Mouse (Mus musculus): ENCODE measurements around the gene Urad. TPM values are rescaled to one million over a fixed set of nuclear protein-coding genes. Genes with fewer than 3 reads are reported as not detected.

The Urad gene
- polyA plus RNA-seq, 1 experiment from 2014 or later: not detected

DNA sequence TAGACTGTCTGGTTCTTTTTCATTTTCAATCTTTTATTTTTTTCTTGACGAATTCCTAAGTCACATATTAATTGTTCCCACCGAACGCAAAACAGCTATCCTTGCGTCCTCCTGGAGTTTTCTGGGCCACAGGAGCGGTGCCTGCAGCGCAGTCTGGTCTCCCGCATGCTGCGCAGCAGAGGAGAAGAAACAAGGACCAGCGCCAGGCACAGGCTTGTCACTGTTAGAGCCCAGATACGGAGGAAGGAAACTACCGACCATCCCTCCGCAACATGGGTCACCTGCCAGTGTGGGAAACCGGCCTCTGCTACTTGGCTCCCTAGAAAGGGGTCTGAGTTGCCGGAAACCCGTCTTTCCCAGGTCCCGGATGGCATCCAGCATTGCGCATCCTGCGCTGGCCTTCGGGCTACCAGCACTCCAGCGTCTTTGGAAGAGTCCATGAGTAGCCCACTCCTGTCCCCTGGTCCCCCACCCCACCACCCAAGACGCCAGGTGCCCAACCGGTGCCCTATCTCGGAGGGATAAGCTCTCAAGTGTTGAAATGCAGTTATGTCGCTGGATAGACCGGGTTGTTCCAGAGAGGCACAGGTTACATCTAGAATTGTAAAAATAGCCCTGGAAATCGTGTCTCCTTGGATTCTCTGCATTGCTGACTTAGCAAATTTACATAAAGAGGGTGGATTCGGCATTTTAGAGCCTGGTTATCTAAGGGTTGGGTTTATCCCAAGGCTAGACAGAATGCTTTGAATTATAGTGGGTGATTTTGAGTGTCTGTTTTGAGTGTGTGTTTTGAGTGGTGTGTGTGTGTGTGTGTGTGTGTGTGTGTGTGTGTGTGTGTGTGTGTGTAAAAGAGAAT lies 9.2 kb downstream of the Urad start:
- no peak overlapping the region for H3K4me2 ChIP-seq (replicated peaks; ENCODE audit: low read depth, low read length)
- 2% methylated on average over 27 of the region's 27 CpGs for WGBS
- no peak for ATAC-seq (ENCODE audit: low FRiP score, low TSS enrichment)

DNA sequence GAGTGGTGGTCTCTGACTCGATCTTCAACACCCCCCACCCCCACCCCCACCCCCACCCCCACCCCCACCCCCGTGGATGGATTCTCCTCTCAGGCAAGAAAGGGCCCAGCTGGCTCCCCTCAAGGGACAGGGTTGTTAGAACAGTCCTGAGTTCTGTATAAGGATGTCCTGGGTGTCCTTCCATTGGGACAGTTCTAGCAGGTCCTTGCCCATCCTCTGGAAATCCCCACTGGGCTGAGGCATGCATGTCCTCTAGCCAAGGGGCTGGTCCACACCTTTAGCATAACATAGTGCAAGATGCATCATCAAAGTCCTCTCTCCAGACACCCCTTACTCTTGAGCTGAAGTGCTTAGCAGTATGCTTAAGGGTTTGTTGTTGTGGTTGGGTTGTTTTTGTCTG lies 12.5 kb downstream of the Urad start:
- Histone ChIP-seq H3K9me3 (ENCODE audit: low read length) (no peaks in the 10 kb centered on the region), H3K4me2 (replicated peaks; ENCODE audit: low read depth, low read length) (no peak overlapping the region), H3K4me1 (ENCODE audit: insufficient read depth, low read length) (peaks cover 10% of the 10 kb centered on the region; the same call in 1 of the 2 replicates), H3K27me3 (ENCODE audit: insufficient read depth, low read length) (peaks cover 100% of the 10 kb centered on the region), H3K9ac (replicated peaks; ENCODE audit: low read length) (no peak overlapping the region), H3K4me3 (ENCODE audit: low read length) (no peak overlapping the region), H3K27ac (ENCODE audit: low read length) (no peak overlapping the region), H3K36me3 (ENCODE audit: insufficient read depth, low read length) (no peaks in the 10 kb centered on the region)
- no peak for ATAC-seq (ENCODE audit: low FRiP score, low TSS enrichment)
- WGBS: 0% methylated on average over 1 of the region's 2 CpGs

More for the DNA sequence above, 9.2 kb downstream of the Urad start:
- H3K36me3 ChIP-seq (ENCODE audit: insufficient read depth, low read length): no peaks in the 10 kb centered on the region
- H3K4me3 ChIP-seq (ENCODE audit: low read length): no peak overlapping the region
- no peaks in the 10 kb centered on the region; the same call in 1 of the 2 replicates for H3K4me1 ChIP-seq (ENCODE audit: insufficient read depth, low read length)
- no peak overlapping the region for H3K27ac ChIP-seq (ENCODE audit: low read length)
- H3K9me3 ChIP-seq (ENCODE audit: low read length): no peaks in the 10 kb centered on the region
- H3K9ac ChIP-seq (replicated peaks; ENCODE audit: low read length): no peak overlapping the region
- peaks cover 100% of the 10 kb centered on the region for H3K27me3 ChIP-seq (ENCODE audit: insufficient read depth, low read length)

DNA sequence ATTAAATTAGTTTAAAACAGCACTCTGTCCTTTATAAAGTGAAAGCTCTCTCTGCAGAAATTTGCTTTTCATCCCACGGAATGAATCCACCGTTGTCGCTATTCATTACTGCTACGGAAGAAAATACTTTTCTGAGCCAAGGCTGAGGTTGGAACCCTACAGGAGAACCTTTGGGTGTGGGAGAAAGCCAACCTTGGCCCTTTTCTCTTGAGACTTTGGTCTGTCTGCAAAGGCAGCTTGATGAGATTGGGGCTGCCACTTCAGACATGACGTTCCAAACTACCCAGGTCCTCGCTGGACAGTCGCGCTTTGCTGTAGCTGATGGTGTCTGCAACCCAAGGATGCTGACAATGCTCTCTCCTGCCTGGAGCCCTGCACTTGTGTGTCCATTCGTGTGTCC lies 13.8 kb downstream of the Urad start:
- no peaks in the 10 kb centered on the region for H3K36me3 ChIP-seq (ENCODE audit: insufficient read depth, low read length)
- no peak overlapping the region for H3K27ac ChIP-seq (ENCODE audit: low read length)
- H3K4me1 ChIP-seq (ENCODE audit: insufficient read depth, low read length): peaks cover 10% of the 10 kb centered on the region; the same call in 1 of the 2 replicates
- H3K9ac ChIP-seq (replicated peaks; ENCODE audit: low read length): no peak overlapping the region
- H3K4me2 ChIP-seq (replicated peaks; ENCODE audit: low read depth, low read length): no peak overlapping the region
- 9% methylated on average over 9 of the region's 9 CpGs for WGBS
- H3K27me3 ChIP-seq (ENCODE audit: insufficient read depth, low read length): peaks cover 100% of the 10 kb centered on the region
- H3K9me3 ChIP-seq (ENCODE audit: low read length): no peaks in the 10 kb centered on the region
- no peak for ATAC-seq (ENCODE audit: low FRiP score, low TSS enrichment)
- no peak overlapping the region for H3K4me3 ChIP-seq (ENCODE audit: low read length)

DNA sequence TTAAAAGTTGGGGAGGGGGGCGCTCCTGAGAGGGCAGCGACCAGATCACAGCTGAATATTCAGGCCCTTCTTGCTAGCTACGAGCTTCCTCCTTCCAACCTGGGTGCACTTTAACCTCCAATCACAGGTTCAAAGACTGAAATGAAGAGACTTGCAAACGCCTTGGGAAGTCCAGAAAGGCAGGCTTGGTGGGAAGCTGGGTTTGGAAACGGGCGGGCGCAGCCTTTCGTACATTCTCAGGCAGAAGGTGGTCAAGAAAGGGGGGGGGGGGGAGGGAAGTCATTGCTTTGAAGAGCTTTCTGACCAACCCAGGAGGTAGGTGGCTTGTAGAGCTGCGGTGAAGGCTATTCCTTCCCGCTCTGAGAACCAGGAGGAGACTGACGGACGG lies 14.8 kb downstream of the Urad start:
- WGBS: 2% methylated on average over 12 of the region's 12 CpGs
- H3K36me3 ChIP-seq (ENCODE audit: insufficient read depth, low read length): no peaks in the 10 kb centered on the region
- ATAC-seq (ENCODE audit: low FRiP score, low TSS enrichment): no peak
- no peak overlapping the region for H3K9ac ChIP-seq (replicated peaks; ENCODE audit: low read length)
- H3K4me2 ChIP-seq (replicated peaks; ENCODE audit: low read depth, low read length): no peak overlapping the region
- H3K27ac ChIP-seq (ENCODE audit: low read length): no peak overlapping the region
- H3K27me3 ChIP-seq (ENCODE audit: insufficient read depth, low read length): peaks cover 100% of the 10 kb centered on the region
- H3K4me3 ChIP-seq (ENCODE audit: low read length): no peak overlapping the region
- H3K9me3 ChIP-seq (ENCODE audit: low read length): no peaks in the 10 kb centered on the region
- peaks cover 10% of the 10 kb centered on the region; the same call in 1 of the 2 replicates for H3K4me1 ChIP-seq (ENCODE audit: insufficient read depth, low read length)

DNA sequence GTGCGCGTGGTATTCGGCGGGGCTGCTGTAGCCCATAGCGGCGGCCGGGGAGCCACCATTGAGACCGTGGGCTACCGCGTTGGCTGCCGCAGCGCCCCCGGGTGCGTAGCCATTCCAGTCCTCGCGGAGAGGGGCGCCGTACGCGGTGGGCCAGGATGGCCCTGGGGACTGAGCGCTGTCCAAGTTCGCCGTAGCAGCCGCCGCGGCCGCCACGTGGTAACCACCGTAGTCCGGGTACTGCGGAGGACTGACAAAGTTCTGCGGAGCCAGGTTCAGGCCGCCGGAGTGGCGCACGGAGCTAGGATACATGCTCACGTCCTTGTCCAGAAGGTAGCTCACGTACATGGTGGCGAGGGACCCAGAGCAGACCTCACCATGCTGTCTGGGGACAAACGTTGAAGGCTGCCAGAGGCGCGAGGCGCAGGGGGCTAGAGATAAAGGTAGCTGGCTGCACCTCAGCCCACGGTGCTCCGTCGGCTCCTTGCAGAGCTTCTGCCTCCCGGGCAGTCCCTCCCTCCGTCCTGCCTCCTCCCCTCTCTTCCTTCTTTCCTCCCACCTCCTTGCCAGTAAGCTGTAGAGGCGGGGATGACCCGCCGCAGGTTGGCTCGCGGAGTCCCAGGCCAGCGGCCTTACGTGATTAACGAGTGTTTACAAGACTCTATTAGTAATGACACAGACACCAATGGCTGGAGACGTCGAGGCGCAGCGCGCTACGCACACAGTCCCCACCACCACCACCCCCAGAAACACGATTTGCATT lies 15.4 kb downstream of the Urad start, which contains the start of gene Cdx2:
Gene Cdx2 (minus strand): TSS at position 633 of the 760 bp plus-strand sequence.
- Histone ChIP-seq H3K4me3 (ENCODE audit: low read length) (0 out of 2 replicates have a peak within 1 kb of the TSS, but pooled peaks have one; percentile 3), H3K4me2 (replicated peaks; ENCODE audit: low read depth, low read length) (0 out of 2 replicates have a peak within 1 kb of the TSS, but pooled peaks have one; percentile 5), H3K9ac (replicated peaks; ENCODE audit: low read length) (no peak within 1 kb of the TSS), H3K9me3 (ENCODE audit: low read length) (no peaks in the 10 kb centered on the region), H3K4me1 (ENCODE audit: insufficient read depth, low read length) (peaks cover 10% of the 10 kb centered on the region; the same call in 1 of the 2 replicates), H3K27ac (ENCODE audit: low read length) (no peak within 1 kb of the TSS), H3K36me3 (ENCODE audit: insufficient read depth, low read length) (no peaks in the 10 kb centered on the region), H3K27me3 (ENCODE audit: insufficient read depth, low read length) (peaks cover 100% of the 10 kb centered on the region)
- ATAC-seq (ENCODE audit: low FRiP score, low TSS enrichment): no peak
- under 1% methylated on average over 63 of the region's 63 CpGs for WGBS

DNA sequence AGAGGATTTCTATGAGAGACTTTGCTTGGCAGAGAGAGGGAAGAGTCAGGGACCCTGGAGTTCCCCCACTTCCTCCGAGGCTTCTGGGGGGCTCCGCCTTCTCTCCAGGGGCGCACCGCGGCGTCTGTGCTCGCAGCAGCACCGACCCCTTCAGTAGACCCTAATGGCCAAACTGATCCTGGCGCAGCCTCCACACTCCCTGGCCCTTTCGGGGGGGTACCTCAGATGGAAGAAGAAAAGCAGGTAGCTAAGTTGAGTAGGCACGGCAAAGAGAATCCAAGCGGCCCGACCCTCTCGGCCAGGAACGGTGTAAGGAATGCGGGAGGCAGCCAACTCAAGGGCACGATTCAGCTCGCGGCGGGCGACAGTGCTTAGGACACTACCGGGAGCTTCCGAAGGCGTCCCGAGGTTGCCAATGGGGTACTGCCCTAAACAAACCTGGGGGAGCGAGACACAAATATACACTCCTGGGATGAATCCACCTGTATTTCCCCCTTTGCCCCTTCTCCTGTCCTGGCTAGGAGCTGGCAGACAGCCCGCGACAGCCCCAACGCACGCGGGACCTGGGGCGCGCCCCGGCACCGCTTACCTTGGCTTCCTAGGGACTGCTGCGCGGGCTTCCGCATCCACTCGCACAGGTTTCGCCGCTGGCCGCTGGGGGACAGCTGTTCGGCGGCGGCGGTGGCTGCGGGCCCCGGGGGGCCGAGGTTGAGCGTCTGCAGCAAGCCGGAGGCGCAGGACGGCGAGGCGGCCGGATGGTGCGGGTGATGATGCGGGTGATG lies 16.2 kb downstream of the Urad start:
- H3K27me3 ChIP-seq (ENCODE audit: insufficient read depth, low read length): peaks cover 100% of the 10 kb centered on the region
- H3K4me1 ChIP-seq (ENCODE audit: insufficient read depth, low read length): peaks cover 10% of the 10 kb centered on the region; the same call in 1 of the 2 replicates
- no peaks in the 10 kb centered on the region for H3K9me3 ChIP-seq (ENCODE audit: low read length)
- no peaks in the 10 kb centered on the region for H3K36me3 ChIP-seq (ENCODE audit: insufficient read depth, low read length)
- under 1% methylated on average over 58 of the region's 58 CpGs for WGBS
- no peak overlapping the region for H3K27ac ChIP-seq (ENCODE audit: low read length)
- 0 out of 2 replicates have a peak overlapping the region, but pooled peaks have one; percentile 5 for H3K4me2 ChIP-seq (replicated peaks; ENCODE audit: low read depth, low read length)
- H3K4me3 ChIP-seq (ENCODE audit: low read length): 0 out of 2 replicates have a peak overlapping the region, but pooled peaks have one; percentile 3
- H3K9ac ChIP-seq (replicated peaks; ENCODE audit: low read length): no peak overlapping the region
- no peak for ATAC-seq (ENCODE audit: low FRiP score, low TSS enrichment)

DNA sequence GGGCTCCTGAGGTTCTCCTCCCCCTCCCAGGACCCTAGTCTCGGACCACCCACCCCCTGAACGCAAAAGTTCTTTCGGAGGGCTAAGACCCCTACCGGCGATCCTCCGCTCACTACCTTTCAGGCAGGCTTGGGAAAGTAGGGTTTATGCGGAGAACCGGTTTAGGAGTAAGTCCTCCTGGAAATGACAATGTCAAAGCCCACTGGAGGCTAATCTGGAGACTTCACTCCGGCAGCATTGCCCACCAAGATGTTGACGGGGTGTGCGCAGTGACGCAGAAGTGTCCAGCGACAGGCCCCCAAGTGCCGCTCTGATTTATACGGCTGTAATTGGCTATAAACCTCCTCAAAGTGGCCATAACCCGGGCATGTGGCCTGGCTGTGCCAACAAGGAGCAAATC lies 17.1 kb downstream of the Urad start:
- Histone ChIP-seq H3K27me3 (ENCODE audit: insufficient read depth, low read length) (peaks cover 100% of the 10 kb centered on the region), H3K4me2 (replicated peaks; ENCODE audit: low read depth, low read length) (no peak overlapping the region), H3K9ac (replicated peaks; ENCODE audit: low read length) (no peak overlapping the region), H3K27ac (ENCODE audit: low read length) (no peak overlapping the region), H3K4me1 (ENCODE audit: insufficient read depth, low read length) (peaks cover 13% of the 10 kb centered on the region), H3K36me3 (ENCODE audit: insufficient read depth, low read length) (no peaks in the 10 kb centered on the region), H3K9me3 (ENCODE audit: low read length) (no peaks in the 10 kb centered on the region), H3K4me3 (ENCODE audit: low read length) (no peak overlapping the region)
- ATAC-seq (ENCODE audit: low FRiP score, low TSS enrichment): no peak
- WGBS: 1% methylated on average over 16 of the region's 16 CpGs

DNA sequence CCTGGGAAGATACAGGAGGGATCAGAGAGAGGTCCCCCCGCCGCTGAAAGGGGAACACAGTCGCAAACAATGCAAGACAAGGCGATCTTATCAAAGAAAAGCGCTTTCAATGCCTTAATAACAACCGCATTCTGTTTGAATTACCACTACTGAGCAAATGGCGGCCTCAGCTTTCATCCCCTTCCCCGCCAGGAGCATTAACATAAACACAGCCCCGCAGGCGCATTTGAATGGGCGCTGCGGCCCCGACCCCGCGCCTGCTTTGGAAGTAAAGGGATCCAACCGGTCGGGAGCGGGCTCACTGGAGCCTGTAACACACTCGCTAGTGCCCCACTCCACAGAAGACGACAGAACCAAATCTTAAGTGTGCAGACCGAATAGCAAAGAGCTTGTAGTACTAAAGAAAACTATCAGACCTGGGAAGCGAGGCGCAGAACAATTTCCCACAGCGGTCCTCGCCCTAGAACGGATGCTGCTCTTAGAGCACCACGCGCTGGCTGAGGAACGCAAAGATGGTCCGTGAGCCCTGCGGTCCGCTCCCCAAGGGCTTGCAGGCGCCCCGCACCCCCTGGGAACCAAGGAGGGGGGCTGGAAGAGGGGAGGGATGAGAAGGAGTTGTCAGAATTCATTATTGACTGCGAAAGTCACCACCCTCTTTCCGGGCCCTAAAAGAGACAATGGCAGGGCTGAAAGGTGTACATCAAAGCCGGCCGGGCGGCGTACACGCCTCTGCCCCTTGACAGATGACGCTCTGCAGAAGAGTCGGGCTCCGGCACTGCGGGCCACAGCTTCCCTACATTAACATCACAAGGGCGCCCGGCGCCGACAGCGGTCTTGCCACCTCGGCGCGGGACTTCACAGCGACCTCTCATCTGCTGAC lies 17.7 kb downstream of the Urad start:
- Histone ChIP-seq H3K9me3 (ENCODE audit: low read length) (no peaks in the 10 kb centered on the region), H3K9ac (replicated peaks; ENCODE audit: low read length) (no peak overlapping the region), H3K4me3 (ENCODE audit: low read length) (no peak overlapping the region), H3K27me3 (ENCODE audit: insufficient read depth, low read length) (peaks cover 100% of the 10 kb centered on the region), H3K27ac (ENCODE audit: low read length) (no peak overlapping the region), H3K4me1 (ENCODE audit: insufficient read depth, low read length) (peaks cover 16% of the 10 kb centered on the region), H3K36me3 (ENCODE audit: insufficient read depth, low read length) (no peaks in the 10 kb centered on the region), H3K4me2 (replicated peaks; ENCODE audit: low read depth, low read length) (no peak overlapping the region)
- under 1% methylated on average over 54 of the region's 54 CpGs for WGBS
- no peak for ATAC-seq (ENCODE audit: low FRiP score, low TSS enrichment)

All from kidney, embryonic 16.5 days (tissue).